Mouse (Mus musculus) neutrophil, adult 83 days (primary cell): ENCODE measurements around the gene Gm9964. TPM values are rescaled to one million over a fixed set of nuclear protein-coding genes. Genes with fewer than 3 reads are reported as not detected.

Experiments
- total RNA-seq, 2 experiments: library from RNA; stranded (reverse); gene quantifications; one replicate each; pipeline ENCODE4 v1.2.4; 2023

Gm9964 gene
- total RNA-seq: 1 to 10 TPM; 1.5 to 2.6 TPM

DNA sequence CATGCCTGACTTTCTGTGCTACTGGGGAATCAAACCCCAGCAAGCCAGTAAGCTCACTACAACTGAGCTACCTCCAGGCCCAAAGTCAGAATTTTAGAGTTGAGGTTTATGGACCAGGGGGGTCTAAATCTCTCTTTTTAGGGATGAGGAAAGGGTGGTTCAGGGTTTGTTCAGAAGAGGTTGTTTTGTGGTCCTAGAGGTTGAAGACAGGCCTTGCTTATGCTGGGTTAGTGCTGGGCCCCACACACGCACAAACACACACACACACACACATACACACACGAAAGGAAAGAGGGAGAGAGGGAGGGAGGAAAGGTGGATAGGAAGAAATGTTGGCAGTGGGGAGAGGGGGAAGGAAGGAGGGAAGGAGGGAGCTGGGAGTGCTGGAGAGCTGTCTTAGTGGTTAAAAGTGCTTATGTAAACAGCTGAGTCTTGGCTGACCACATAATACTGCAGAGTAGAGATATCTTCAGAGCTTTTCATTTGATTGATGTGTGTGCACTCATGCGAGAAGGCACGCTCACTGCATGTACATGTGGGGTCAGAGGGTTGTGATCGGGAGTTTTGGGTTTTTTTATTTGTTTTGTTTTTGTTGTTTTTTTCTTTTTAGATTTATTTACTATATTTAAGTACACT lies at the start of gene Gm9964:
TSS of gene Gm9964 (minus strand) at position 51 of the 636 bp plus-strand sequence.

DNA sequence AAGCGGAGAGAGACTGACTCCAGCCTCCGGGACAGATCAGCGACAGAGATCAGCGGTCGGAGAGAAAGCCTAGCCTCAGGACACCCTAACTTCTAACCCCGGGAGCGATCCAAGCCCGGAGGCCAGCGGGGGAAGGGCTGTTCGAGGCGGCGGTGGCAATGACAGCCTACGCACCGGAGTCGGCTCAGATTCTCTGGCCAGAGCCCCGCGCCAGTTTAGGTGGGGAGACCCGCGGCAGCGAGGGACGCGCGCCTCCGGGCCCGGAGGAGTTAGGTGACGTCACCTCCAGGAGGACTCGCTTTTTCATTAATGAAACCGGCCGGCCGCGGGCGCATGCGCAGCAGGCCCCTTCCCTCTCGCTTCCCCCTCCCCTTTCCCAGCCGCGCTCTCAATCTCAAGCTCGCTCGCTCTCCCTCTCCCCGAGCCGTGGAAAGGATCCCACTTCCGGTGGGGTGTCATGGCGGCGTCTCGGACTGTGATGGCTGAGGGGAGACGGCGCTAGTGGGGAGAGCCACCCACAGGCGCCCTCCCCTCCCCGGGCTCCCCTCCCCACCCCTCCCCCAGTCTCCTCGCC lies 42.6 kb upstream of the Gm9964 start, which contains the start of gene Nf1:
TSS of gene Nf1 (plus strand) at position 460 of the 574 bp plus-strand sequence.

DNA sequence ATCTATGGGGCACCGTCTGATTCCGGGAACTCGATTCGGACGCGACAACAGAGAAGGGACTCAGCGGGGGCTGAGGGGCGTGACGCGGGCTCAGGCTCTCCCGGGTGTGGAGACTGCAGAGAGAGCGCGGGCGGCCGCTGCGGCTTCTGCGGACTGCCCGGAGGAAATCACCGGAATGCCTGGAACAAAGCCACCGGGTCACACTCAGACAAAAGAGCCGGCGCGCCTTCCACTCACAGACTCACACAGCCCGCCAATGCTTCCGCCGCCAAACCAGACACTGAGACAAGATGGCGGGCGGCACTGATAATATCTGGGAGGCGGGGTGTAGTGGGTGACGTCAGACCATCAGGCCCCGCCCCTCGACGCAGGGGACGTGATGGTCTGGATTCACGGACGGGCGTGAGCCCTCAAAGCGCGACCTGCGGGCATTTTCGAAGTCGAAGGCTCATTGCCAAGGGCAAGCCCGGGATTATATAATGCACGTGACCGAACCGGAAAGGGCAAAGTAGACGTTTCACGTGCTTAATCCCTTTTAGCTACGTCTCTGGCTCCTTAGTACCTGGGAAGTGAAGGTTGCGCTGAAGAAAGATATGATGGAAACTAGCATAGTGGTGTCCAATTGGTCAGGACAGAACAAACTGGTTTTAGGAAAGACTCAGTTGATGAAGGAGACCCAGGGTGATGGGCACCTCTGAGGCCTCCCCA lies 42.2 kb downstream of the Gm9964 start, which contains the start of gene Wsb1:
TSS of gene Wsb1 (minus strand) at position 281 of the 708 bp plus-strand sequence.

Other genes with a start within 250 kb of the Gm9964 start
- gene Ksr1, start 150.5 kb downstream of the Gm9964 start, total RNA-seq: 10 to 100 TPM; 26.7 to 28.8 TPM
- gene Wsb1, start 42.2 kb downstream of the Gm9964 start, total RNA-seq: 100 to 1,000 TPM; 188 TPM
- 10 to 100 TPM; 22.4 to 24.2 TPM for gene Nf1, start 42.8 kb upstream of the Gm9964 start, total RNA-seq
- gene Omg, start 207.2 kb upstream of the Gm9964 start, total RNA-seq: under 1 TPM; 0.39 to 0.60 TPM
- 100 to 1,000 TPM; 446 TPM for gene Evi2b, start 226.9 kb upstream of the Gm9964 start, total RNA-seq
- gene Evi2, start 233.7 kb upstream of the Gm9964 start, total RNA-seq: 10 to 100 TPM; 20.8 to 24.1 TPM
- 100 to 1,000 TPM in 1 of 2 experiments, 10 to 100 TPM in 1; 96.2 to 103 TPM for gene Evi2a, start 233.7 kb upstream of the Gm9964 start, total RNA-seq